Mouse (Mus musculus): ENCODE results near the gene Pakap.

The Pakap gene

GRCm38 (mm10) chr4:57625306-57625705 lies 57.3 kb downstream of the Pakap start:
- DNase-seq (ENCODE audit: low spot score in 2 of 2), result no peak

DNA sequence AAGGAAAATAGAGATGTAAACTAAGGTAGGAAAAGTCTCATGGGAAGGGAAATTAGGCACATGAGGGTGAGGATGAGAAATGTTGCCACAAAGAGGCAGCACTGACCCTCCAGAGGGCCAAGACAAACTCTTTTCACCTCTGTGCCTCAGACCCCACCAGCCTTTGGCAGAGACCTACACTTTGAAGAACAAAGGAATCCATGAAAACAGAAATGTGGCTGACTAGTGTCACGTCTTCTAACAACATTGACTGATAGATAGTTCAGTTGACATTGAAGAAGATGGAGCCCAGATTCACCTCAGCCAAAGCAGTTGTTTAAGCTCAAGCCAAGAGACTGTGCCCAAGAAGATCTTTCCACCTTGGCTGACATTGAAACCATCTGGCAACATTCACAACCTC lies 57.8 kb downstream of the Pakap start:
- no peak for DNase-seq (ENCODE audit: low spot score in 2 of 2)

- no peak for DNase-seq (ENCODE audit: low spot score in 2 of 2)
Observed at GRCm38 (mm10) chr4:57626921-57627320, 58.9 kb downstream of the Pakap start.

DNA sequence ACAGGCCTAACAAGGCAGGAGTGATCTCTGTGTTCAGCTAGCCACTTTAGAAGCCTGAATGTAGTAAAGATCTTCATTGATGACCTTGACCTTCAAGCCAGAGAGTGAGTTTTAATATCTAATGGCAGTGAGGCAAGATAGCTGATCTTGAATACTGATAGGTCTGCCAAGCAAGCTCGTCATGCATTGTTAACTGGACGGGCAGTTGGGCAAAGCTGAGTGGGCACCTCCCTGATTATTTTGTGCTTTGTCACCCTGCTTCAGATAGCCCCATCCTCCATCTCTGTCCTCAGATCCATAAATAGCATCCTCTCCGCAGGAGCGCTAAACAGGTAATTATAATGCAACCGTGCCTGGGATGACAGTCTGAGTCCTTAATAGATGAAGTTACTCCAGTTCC lies 64.4 kb downstream of the Pakap start:
- no peak for DNase-seq (ENCODE audit: low spot score in 2 of 2)

DNA sequence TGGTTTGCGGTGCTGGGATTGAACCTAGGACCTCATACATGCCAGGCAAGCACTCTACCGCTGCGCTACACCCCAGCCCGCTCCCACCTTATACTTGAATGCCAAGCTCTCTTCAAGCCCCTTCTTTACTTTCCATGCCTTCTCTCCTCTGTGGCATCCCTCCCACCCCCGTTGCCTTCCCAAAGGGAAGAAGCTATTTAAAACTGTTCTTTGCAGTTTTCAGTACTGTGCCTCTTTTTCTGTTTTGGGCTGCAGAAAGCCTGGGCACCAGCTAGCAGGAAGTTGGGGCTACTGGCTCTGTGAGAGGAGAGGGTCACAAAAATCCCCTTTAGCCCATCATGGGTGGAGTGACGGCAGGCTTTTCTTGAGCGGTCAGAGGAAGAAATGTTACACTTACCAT lies 65.1 kb downstream of the Pakap start:
- peak; percentile 47 to 51 for DNase-seq (ENCODE audit: low spot score in 2 of 2)

GRCm38 (mm10) chr4:57634956-57635355 lies 67.0 kb downstream of the Pakap start:
- DNase-seq (ENCODE audit: low spot score in 2 of 2), result no peak

DNA sequence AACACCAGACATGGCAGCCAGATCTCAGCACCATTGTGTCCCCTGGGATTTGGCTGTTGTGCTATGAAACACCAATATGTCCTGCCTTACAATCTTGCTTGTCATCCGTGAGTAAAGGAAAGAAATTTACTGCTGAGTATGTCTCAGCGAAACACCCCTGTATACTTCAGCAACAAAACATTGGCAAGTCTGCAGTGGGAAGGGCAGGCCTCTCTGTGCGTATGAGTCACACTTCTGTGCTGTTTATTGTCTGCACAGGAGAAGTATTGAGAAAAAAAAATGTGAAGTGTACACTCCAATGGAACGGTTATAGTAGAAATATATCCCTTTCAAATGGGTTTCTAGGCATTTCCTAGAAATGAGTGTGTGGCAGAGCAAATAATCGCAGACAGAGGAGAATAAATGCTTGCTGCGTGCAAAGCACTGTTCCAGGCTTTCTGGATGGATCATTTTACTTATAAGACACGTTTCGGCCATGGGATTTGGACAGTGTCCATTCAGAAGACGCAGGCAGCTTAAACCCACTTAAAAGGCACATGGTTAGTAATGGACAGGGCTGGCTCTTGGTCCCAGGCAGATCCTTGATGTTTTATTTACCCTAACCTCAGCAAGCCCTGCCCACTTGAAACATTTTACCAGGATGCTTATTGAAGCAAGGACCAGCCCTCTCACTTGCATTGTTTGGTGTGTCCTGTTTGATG lies 69.0 kb downstream of the Pakap start:
- DNase-seq (ENCODE audit: low spot score in 2 of 2), result peak in 1 of 2 experiments; percentile 24

GRCm38 (mm10) chr4:57637636-57638386 lies 69.8 kb downstream of the Pakap start:
- DNase-seq (ENCODE audit: low spot score in 2 of 2), result peak; percentile 55 to 70

GRCm38 (mm10) chr4:57638941-57639340 lies 71.0 kb downstream of the Pakap start:
- peak in 1 of 2 experiments; percentile 33 for DNase-seq (ENCODE audit: low spot score in 2 of 2)

DNA sequence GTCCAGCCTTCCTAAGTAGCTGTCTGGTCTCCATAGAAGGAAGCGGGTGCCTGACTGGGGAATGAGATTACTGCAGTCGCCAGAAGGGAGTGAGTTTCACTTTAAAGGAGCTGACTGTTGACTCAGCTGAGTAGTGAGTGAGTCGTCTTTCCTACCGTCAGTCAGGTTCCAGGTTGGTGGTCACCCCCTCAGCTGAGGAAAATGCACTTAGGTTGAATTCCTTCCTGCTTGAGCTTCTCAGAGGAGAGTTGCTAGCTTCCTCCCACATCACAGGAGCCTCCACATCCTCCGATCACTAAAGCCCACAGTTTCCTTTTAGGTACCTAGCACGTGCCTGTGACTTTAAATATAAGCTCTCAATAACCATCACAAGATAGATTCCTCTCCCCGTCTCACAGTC lies 72.2 kb downstream of the Pakap start:
- peak; percentile 44 to 64 for DNase-seq (ENCODE audit: low spot score in 2 of 2)

DNA sequence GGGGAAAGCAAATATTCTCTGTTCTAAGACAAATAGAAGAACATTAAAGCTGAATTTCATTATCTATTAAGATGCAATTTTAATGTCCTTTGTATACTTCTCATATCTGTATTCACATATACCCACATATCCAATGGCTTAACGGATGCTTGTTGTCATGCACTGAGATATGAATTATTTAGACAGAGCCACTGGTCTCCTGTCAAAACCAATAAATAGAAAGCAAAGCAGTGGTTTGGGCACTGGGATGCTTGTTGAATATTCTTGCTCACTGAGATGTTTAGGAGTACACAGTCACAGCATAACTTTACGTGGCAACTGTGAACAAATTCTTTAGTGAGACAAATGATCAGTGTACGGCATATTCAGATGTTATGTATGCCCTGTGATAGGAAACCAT lies 73.0 kb downstream of the Pakap start:
- DNase-seq (ENCODE audit: low spot score in 2 of 2), result no peak

GRCm38 (mm10) chr4:57650994-57651393 lies 83.0 kb downstream of the Pakap start:
- DNase-seq (ENCODE audit: low spot score in 2 of 2), result no peak

GRCm38 (mm10) chr4:57651547-57651946 lies 83.6 kb downstream of the Pakap start:
- DNase-seq (ENCODE audit: low spot score in 2 of 2), result no peak

GRCm38 (mm10) chr4:57652185-57652904 lies 84.4 kb downstream of the Pakap start:
- no peak for DNase-seq (ENCODE audit: low spot score in 2 of 2)

DNA sequence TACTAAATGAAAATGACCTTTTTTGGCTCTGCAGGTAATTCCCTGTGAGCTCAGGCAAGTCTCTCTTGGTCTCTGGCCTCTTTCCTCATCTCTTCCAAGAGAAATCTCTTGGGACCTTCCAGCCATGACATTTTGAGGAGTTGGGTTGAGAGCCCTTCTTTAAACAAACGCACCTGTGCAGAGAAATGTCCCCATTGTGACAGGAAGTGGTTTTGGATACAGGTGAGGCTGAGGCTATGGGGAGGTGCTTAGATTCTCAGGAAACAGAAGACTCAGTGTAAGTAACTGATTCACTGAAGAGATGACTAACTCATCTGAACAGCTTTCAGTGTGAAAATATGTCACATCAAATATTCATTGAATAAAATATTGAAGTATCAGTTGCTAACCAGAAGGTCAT lies 88.0 kb downstream of the Pakap start:
- no peak for DNase-seq (ENCODE audit: low spot score in 2 of 2)

DNA sequence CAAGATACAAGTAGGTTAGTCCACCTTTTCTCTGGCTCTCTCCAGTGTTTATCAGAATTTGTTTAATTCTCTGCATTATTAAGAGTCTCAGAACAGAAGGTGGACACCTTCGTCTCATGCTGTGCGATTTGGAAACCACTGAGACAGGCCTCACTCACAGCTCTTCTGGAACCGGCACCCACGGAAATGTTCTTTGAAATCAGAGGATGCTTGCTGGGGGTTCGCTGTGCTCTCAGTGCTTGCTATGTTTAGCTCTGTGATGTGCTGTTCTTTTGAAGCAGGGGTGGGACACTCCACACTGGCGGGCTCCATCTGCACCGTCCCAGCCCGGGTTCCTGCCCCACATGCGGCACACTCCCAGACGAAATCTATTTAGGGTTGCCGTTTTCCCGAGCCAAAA lies 88.4 kb downstream of the Pakap start:
- DNase-seq (ENCODE audit: low spot score in 2 of 2), result peak; percentile 30 to 61

GRCm38 (mm10) chr4:57656861-57657260 lies 88.9 kb downstream of the Pakap start:
- DNase-seq (ENCODE audit: low spot score in 2 of 2), result no peak

GRCm38 (mm10) chr4:57660470-57660869 lies 92.5 kb downstream of the Pakap start:
- no peak for DNase-seq (ENCODE audit: low spot score in 2 of 2)

DNA sequence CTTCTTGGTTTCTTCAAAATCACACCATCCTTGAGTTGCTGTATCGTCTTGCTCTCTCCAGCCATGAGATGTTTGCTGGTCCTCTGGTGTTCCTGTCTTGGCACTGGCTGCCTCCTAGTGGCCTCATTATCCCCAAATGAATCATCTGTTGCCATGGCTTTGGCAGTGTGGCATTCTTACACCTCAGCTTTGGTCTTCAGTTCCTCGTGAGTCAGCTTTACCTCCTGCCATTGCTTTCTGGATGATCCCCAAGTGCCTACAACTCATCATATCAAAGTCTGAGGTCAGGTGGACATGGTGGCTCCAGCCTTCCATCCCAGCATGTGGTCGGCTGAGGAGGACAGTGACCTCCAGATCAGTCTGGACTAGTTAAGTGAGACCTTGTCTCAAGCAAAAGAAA lies 98.1 kb downstream of the Pakap start:
- DNase-seq (ENCODE audit: low spot score in 2 of 2), result no peak

DNA sequence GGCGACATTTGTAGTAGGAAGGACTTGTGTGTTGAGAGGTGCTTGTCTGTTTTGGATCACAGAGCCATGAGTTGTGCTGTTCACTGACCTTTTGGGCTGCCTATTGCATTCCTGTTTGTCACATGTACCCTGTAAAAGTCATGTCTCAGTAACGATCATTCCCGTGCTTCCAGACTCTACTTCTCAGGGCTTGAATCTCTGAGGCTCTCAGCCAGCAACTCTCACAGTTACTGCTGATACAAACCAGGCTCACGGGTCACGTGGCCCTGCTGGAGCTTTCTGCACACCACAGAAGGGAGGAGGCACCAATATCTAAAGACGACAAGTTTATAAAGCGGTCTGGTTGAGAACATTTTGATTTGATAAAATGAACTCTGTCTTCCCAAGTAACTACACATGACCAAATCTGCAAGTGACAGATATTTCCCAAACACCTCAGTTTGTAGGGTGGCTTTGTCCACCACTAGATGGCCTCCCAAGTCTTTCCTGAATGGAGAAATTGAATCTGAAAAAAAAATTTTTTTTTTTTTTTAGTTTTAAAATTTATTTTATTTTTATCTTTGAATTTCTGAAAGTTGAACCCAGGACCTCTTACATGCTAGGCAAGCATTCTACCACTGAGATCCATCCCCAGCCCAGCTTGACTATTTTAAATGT lies 103.0 kb downstream of the Pakap start:
- DNase-seq (ENCODE audit: low spot score in 2 of 2), result peak in 1 of 2 experiments; percentile 32

- DNase-seq (ENCODE audit: low spot score in 2 of 2), result no peak
Observed at GRCm38 (mm10) chr4:57672541-57672940, 104.6 kb downstream of the Pakap start.
